Mouse (Mus musculus) spleen, adult 2 months (tissue): ENCODE results near the gene Ethe1.
A peak's percentile ranks its signal among the peaks of the same experiment; 100 is the strongest.

Source experiments
- CTCF ChIP-seq: fragments of 200-500 bp; IDR thresholded peaks from 2 replicates; pipeline ENCODE4 v1.5.1; 2011; ENCODE audit warnings: mild to moderate bottlenecking, inconsistent platforms; ENCODE audit not compliant: insufficient read depth, insufficient read length, insufficient replicate concordance; ENCODE audit errors: extremely low read depth
- POLR2A ChIP-seq: fragments of 200-500 bp; IDR thresholded peaks from 2 replicates; pipeline ENCODE4 v1.6.1; 2011; ENCODE audit warnings: low read depth, low read length, inconsistent platforms

DNA sequence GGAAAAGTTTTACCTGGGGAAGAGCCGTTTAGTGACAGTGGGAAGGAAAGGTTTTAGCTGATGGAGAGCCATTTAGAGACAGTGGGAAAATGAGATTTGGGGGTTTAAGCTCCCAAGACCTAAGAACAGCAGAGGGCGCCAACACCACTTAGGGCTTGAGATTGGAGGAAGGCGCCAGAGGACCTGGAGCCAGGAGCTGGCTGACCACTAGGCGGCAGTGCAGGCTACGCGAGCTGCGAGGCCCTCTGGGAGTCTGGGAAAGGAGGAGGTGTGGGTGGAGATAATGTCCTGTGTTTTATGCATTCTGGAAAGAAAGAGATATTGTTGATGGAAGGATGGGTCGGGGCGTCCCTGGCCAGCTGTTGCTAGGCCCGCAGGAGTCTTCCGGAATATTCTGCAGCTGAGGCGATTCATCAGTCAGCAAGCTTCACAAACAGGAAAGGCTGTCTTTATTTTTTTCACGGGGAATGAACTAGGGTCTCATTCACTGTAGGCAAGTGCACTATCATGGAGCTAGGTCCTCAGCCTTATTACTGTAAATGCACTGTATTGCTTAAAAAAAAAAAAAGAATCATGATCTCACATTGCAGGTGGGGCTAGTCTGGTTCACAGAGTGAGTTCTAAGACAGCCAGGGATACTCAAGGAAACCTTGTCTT lies 13.7 kb downstream of the Ethe1 start:
- TF ChIP-seq POLR2A (no peak), CTCF (peak; percentile 100)
